Mouse (Mus musculus): ENCODE measurements around the gene Poldip2.

DNA sequence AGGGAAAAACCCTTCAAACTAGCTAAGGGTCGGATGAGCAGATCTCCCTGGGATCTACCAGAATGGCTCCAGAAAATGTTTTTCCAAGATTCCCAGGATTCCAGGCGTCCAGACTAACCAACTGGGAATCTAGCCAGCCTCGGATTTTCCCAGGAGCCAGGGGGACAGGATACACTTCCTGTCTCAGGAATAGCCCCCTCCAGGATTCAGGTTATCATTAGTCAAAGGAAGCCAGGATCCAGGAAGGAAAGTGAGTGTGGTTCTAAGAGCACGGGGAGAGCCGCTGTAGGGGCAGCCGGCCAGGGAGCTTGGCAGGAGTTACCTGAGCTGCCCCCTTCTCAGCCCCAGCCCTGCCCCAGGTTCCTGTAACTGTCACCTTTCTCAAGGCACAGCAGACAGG is 19.1 kb downstream of the Poldip2 start:
- TF ChIP-seq HCFC1 (IDR thresholded peaks at IDR 0.05; ENCODE audit: borderline replicate concordance, insufficient read depth, low read length) (no peak), ZNF384 (IDR thresholded peaks at IDR 0.05; ENCODE audit: low read depth, low read length) (no peak), ZC3H11A (IDR thresholded peaks at IDR 0.05; ENCODE audit: borderline replicate concordance, low read depth, low read length) (no peak)

Measured in ES-E14 (cell line).